Mouse (Mus musculus): ENCODE data around the gene Irf2. TPM values are rescaled to one million over a fixed set of nuclear protein-coding genes. Genes with fewer than 3 reads are reported as not detected.

Gene Irf2
- polyA plus RNA-seq, 1 experiment from 2014 or later, result 30.6 TPM

DNA sequence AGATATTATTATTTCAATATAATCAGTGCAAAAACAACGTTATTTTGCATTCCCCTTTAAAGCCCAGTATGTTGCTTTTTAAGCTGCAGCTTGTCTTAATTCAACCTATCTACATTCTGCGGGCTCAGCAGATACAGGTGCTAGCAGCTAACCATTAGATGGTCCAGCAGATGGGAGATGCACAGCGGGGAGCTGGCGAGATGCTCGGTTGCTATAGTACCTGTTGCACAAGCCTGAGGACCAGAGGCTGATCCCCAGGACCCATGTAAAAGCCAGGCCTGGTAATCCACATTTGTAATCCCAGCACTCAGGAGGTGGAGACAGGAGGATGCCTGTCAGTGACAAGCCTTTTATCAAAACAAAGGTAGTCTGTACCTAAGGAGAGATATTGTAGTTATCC lies 10.5 kb downstream of the Irf2 start:
- ATAC-seq (replicated peaks; ENCODE audit: low FRiP score, low read depth) (no peak), DNase-seq (ENCODE audit: low spot score) (no peak)
- no peak overlapping the region for H3K4me3 ChIP-seq (replicated peaks; ENCODE audit: low read depth, low read length)
- TF ChIP-seq CTCF (IDR thresholded peaks at IDR 0.05; ENCODE audit: low read depth), result no peak
- H3K36me3 ChIP-seq (ENCODE audit: insufficient read depth, low read length), result no peaks in the 10 kb centered on the region
- H3K9ac ChIP-seq (ENCODE audit: low read depth, low read length), result no peak overlapping the region
- no peaks in the 10 kb centered on the region for H3K9me3 ChIP-seq (replicated peaks; ENCODE audit: low read length)
- H3K4me2 ChIP-seq (ENCODE audit: low read length), result no peak overlapping the region
- H3K4me1 ChIP-seq (replicated peaks; ENCODE audit: insufficient read depth, low read length), result peaks cover 15% of the 10 kb centered on the region; the same call in 1 of the 2 replicates
- H3K27ac ChIP-seq, result no peak overlapping the region
- 79% methylated on average over 5 of the region's 5 CpGs for WGBS
- no peaks in the 10 kb centered on the region for H3K27me3 ChIP-seq (ENCODE audit: insufficient read depth, low read length)

DNA sequence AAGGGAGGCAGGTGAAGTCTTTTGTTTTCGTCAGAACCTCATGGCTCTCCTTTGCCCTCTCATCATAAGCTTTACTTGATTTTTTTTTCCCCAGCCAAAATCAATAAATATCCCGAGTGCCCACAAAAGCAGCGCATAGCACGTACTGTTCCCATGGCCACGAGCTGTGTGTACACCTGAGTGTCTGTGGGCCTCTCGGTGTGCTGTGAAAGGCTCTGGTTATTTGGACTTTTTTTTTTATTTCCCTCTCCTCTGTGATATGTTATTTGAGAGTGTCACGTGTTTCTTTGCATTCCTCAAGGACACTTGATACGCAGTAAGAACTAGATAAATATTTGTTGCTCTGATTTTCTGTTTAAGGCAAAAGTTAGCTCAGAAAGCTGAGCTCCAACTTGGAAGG lies 11.0 kb downstream of the Irf2 start:
- Histone ChIP-seq H3K27me3 (ENCODE audit: insufficient read depth, low read length) (no peaks in the 10 kb centered on the region), H3K4me2 (ENCODE audit: low read length) (no peak overlapping the region), H3K4me1 (replicated peaks; ENCODE audit: insufficient read depth, low read length) (peaks cover 15% of the 10 kb centered on the region; the same call in 1 of the 2 replicates), H3K4me3 (replicated peaks; ENCODE audit: low read depth, low read length) (no peak overlapping the region), H3K9ac (ENCODE audit: low read depth, low read length) (no peak overlapping the region), H3K27ac (peak overlapping the region; percentile 69), H3K36me3 (ENCODE audit: insufficient read depth, low read length) (no peaks in the 10 kb centered on the region), H3K9me3 (replicated peaks; ENCODE audit: low read length) (no peaks in the 10 kb centered on the region)
- 30% methylated on average over 8 of the region's 8 CpGs for WGBS
- ATAC-seq (replicated peaks; ENCODE audit: low FRiP score, low read depth) (no peak; the same call in 1 of the 2 replicates), DNase-seq (ENCODE audit: low spot score) (peak; percentile 56)
- TF ChIP-seq CTCF (IDR thresholded peaks at IDR 0.05; ENCODE audit: low read depth), result no peak

DNA sequence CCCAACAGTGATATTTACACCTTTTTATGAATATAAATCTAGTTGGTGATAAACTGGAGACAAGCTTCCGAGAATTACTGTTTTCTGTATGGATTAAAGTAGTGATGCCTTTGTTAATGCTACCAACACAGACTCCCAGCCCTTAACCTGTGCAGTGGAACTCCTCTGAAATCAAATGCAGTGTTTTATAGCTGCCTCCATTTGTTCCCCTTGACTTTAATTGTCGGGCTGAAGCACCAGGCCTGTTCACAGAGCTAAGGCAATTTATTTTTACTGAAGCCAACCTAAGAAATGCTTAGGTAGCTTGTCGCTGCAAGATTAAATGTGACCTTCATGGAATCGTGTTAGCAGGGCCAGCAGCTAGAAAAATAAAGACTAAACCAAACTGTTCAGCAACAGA lies 11.6 kb downstream of the Irf2 start:
- Histone ChIP-seq H3K27me3 (ENCODE audit: insufficient read depth, low read length) (no peaks in the 10 kb centered on the region), H3K27ac (peak overlapping the region; percentile 69), H3K9me3 (replicated peaks; ENCODE audit: low read length) (no peaks in the 10 kb centered on the region), H3K4me3 (replicated peaks; ENCODE audit: low read depth, low read length) (no peak overlapping the region), H3K4me1 (replicated peaks; ENCODE audit: insufficient read depth, low read length) (peaks cover 13% of the 10 kb centered on the region; the same call in 1 of the 2 replicates), H3K4me2 (ENCODE audit: low read length) (no peak overlapping the region), H3K36me3 (ENCODE audit: insufficient read depth, low read length) (no peaks in the 10 kb centered on the region), H3K9ac (ENCODE audit: low read depth, low read length) (no peak overlapping the region)
- WGBS, result 17% methylated on average over 4 of the region's 4 CpGs
- peak; percentile 45 for DNase-seq (ENCODE audit: low spot score)
- ATAC-seq (replicated peaks; ENCODE audit: low FRiP score, low read depth), result no peak
- no peak for TF ChIP-seq CTCF (IDR thresholded peaks at IDR 0.05; ENCODE audit: low read depth)

DNA sequence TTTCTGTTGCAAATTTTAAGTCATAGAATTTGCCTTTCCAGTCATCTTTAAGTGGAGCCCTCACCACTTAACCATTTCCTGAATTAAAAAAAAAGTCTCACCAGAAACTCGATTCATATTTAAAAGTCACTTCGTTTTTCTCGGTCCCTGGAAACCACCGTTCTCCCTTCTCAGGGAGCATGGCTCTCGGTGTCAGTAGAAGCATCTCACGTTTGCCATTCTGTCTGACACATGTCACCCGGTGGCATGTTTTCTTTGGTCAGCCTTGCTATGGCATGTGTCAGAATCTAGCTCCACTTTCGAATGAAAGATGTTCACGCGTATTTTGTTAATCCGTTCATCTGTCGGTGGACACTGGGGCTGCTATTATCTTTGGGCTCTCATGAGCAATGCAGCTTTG lies 13.5 kb downstream of the Irf2 start:
- H3K36me3 ChIP-seq (ENCODE audit: insufficient read depth, low read length), result no peaks in the 10 kb centered on the region
- H3K27ac ChIP-seq, result no peak overlapping the region
- DNase-seq (ENCODE audit: low spot score), result no peak
- H3K27me3 ChIP-seq (ENCODE audit: insufficient read depth, low read length), result no peaks in the 10 kb centered on the region
- 70% methylated on average over 12 of the region's 12 CpGs for WGBS
- H3K4me3 ChIP-seq (replicated peaks; ENCODE audit: low read depth, low read length), result no peak overlapping the region
- H3K4me1 ChIP-seq (replicated peaks; ENCODE audit: insufficient read depth, low read length), result peaks cover 18% of the 10 kb centered on the region; the same call in 1 of the 2 replicates
- no peak for ATAC-seq (replicated peaks; ENCODE audit: low FRiP score, low read depth)
- H3K9me3 ChIP-seq (replicated peaks; ENCODE audit: low read length), result no peaks in the 10 kb centered on the region
- no peak for TF ChIP-seq CTCF (IDR thresholded peaks at IDR 0.05; ENCODE audit: low read depth)
- no peak overlapping the region for H3K4me2 ChIP-seq (ENCODE audit: low read length)
- no peak overlapping the region for H3K9ac ChIP-seq (ENCODE audit: low read depth, low read length)

DNA sequence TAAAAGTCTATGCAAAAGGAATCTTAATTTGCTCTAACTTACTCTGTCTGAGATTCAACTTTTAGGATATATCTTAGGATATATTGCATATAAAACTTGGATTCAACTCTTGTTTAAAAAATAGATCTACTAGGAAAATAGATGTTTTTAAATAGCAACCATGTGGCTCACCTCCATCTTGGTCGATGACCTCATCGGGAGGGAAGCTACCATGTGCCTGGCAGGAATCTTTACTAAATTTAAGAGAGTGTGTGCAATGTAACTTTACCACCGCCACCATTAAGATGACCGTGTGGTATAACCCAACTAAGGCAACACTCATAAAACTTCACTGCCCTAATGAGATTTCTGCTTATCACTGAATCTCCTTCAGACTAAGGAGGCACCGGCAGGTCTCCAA lies 14.8 kb downstream of the Irf2 start:
- no peaks in the 10 kb centered on the region for H3K27me3 ChIP-seq (ENCODE audit: insufficient read depth, low read length)
- TF ChIP-seq CTCF (IDR thresholded peaks at IDR 0.05; ENCODE audit: low read depth), result no peak
- H3K4me3 ChIP-seq (replicated peaks; ENCODE audit: low read depth, low read length), result no peak overlapping the region
- no peaks in the 10 kb centered on the region for H3K36me3 ChIP-seq (ENCODE audit: insufficient read depth, low read length)
- no peak overlapping the region for H3K27ac ChIP-seq
- H3K4me1 ChIP-seq (replicated peaks; ENCODE audit: insufficient read depth, low read length), result peaks cover 18% of the 10 kb centered on the region; the same call in 1 of the 2 replicates
- no peak overlapping the region for H3K4me2 ChIP-seq (ENCODE audit: low read length)
- ATAC-seq (replicated peaks; ENCODE audit: low FRiP score, low read depth) (no peak), DNase-seq (ENCODE audit: low spot score) (no peak)
- H3K9me3 ChIP-seq (replicated peaks; ENCODE audit: low read length), result no peaks in the 10 kb centered on the region
- WGBS, result 76% methylated on average over 5 of the region's 5 CpGs
- no peak overlapping the region for H3K9ac ChIP-seq (ENCODE audit: low read depth, low read length)

DNA sequence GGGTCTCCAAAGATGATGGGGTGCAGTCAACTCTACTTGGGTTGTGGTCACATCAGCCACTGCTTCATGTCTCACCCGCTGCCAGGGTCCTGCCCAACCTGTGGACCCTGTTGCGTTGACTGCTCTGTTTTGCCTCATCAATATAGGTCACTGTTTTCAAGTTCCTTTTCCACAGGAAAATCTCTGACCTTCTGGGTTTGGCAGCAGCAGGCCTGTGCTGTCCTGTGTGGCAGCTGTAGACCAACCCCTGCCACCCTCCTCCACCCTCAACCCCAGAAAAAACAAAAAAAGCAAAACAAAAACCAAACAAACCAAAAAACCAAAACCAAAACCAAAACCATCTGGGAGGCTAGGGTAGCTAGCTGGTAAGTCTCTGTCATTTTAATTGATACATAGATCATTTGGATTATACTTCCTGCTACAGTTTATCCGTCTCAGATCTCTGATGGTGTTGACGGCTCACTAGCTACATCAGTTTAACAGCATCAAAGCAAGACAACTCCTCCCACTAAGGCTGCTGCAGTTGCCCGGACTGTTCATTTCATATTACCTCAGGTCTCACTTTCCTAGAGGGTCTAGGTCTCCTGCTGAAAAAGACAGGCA lies 16.3 kb downstream of the Irf2 start:
- no peak for ATAC-seq (replicated peaks; ENCODE audit: low FRiP score, low read depth)
- TF ChIP-seq CTCF (IDR thresholded peaks at IDR 0.05; ENCODE audit: low read depth), result no peak
- DNase-seq (ENCODE audit: low spot score), result peak; percentile 32
- WGBS, result 50% methylated on average over 5 of the region's 5 CpGs
- Histone ChIP-seq H3K27me3 (ENCODE audit: insufficient read depth, low read length) (no peaks in the 10 kb centered on the region), H3K27ac (no peak overlapping the region), H3K9me3 (replicated peaks; ENCODE audit: low read length) (no peaks in the 10 kb centered on the region), H3K4me3 (replicated peaks; ENCODE audit: low read depth, low read length) (no peak overlapping the region), H3K9ac (ENCODE audit: low read depth, low read length) (no peak overlapping the region), H3K4me1 (replicated peaks; ENCODE audit: insufficient read depth, low read length) (peaks cover 16% of the 10 kb centered on the region; the same call in 1 of the 2 replicates), H3K4me2 (ENCODE audit: low read length) (no peak overlapping the region), H3K36me3 (ENCODE audit: insufficient read depth, low read length) (no peaks in the 10 kb centered on the region)

DNA sequence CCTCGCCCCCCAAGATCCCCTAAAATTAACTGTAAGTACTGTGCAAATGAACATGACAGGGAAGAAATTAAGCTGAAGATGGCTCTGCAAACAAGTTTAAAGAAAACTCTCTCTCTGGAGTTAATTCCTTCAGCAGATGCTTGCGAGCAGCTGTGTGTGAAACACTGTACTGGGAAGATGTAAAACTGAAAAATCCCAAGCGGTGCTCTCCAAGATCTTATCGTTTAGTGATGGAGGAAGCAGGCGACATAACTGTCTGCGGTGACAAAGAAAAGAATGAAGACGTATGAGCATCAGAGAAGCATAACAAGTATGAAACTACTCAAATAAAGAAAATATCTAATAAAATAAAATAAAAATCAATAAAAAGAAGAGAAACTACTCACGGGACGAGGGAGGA lies 18.1 kb downstream of the Irf2 start:
- DNase-seq (ENCODE audit: low spot score) (no peak), ATAC-seq (replicated peaks; ENCODE audit: low FRiP score, low read depth) (no peak)
- Histone ChIP-seq H3K4me1 (replicated peaks; ENCODE audit: insufficient read depth, low read length) (0 out of 2 replicates have a peak, but pooled peaks cover 8% of the 10 kb centered on the region), H3K9me3 (replicated peaks; ENCODE audit: low read length) (no peaks in the 10 kb centered on the region), H3K4me2 (ENCODE audit: low read length) (no peak overlapping the region), H3K27me3 (ENCODE audit: insufficient read depth, low read length) (no peaks in the 10 kb centered on the region), H3K9ac (ENCODE audit: low read depth, low read length) (no peak overlapping the region), H3K36me3 (ENCODE audit: insufficient read depth, low read length) (no peaks in the 10 kb centered on the region), H3K4me3 (replicated peaks; ENCODE audit: low read depth, low read length) (no peak overlapping the region), H3K27ac (no peak overlapping the region)
- no peak for TF ChIP-seq CTCF (IDR thresholded peaks at IDR 0.05; ENCODE audit: low read depth)
- 84% methylated on average over 9 of the region's 9 CpGs for WGBS
